Mouse (Mus musculus) C2C12 (cell line): Measurements from ENCODE around the gene Sugt1.

Experiments
- CEBPB ChIP-seq: IDR thresholded peaks from one replicate; pipeline ENCODE4 v1.6.1; 2011; ENCODE audit warnings: low read depth, mild to moderate bottlenecking, control low read depth, moderate library complexity
- CTCF ChIP-seq: IDR thresholded peaks from one replicate; pipeline ENCODE4 v1.5.1; 2011; ENCODE audit not compliant: control insufficient read depth, insufficient read depth, insufficient read length
- FOSL1 ChIP-seq: IDR thresholded peaks from one replicate; pipeline ENCODE4 v1.8.0; 2011; ENCODE audit warnings: mild to moderate bottlenecking, low read length; ENCODE audit not compliant: poor library complexity, insufficient read depth, severe bottlenecking
- MAX ChIP-seq: IDR thresholded peaks from one replicate; pipeline ENCODE4 v1.6.1; 2011; ENCODE audit warnings: mild to moderate bottlenecking, control low read depth
- MYOD1 ChIP-seq: IDR thresholded peaks from one replicate; pipeline ENCODE4 v1.6.1; 2011; ENCODE audit warnings: low read depth; ENCODE audit not compliant: control insufficient read depth, insufficient read length
- MYOG ChIP-seq: IDR thresholded peaks from one replicate; pipeline ENCODE4 v1.6.1; 2011; ENCODE audit not compliant: control insufficient read depth, insufficient read length; ENCODE audit errors: extremely low read depth
- USF1 ChIP-seq: IDR thresholded peaks from one replicate; pipeline ENCODE4 v1.6.1; 2011; ENCODE audit warnings: low read depth, mild to moderate bottlenecking, control low read depth, moderate library complexity

DNA sequence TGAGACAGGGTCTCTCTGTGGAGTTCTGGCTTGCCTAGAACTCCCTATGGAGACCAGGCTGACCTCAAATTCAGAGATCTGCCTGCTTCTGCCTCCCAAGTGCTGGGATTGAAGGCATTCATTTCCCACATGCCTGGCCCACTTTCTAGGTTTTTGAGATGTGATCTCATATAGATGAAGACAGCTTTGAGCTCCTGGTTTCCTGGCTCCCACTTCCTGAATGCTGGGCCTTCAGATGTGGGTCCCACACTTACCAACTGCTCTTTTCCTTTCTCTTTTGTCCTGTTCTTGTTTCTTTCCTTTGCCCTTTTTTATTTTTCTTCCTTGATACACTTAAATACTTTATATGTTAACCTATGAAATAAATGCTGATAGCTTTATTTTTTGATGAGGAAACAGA lies 49.6 kb upstream of the Sugt1 start:
- no peak for TF ChIP-seq CTCF
- no peak for TF ChIP-seq MYOG
- TF ChIP-seq CEBPB: no peak
- no peak for TF ChIP-seq MAX
- no peak for TF ChIP-seq USF1
- no peak for TF ChIP-seq MYOD1
- TF ChIP-seq FOSL1: no peak
